Mouse (Mus musculus) liver, adult 2 months (tissue): ENCODE data around the gene Sfxn2. TPM values are rescaled to one million over a fixed set of nuclear protein-coding genes. Genes with fewer than 3 reads are reported as not detected.

Experiments
- DNase-seq: peaks from one replicate; pipeline ENCODE4 v3.0.0-alpha.2; 2011; ENCODE audit warnings: low read depth, low spot score; ENCODE audit errors: extremely low read depth
- H3K27ac ChIP-seq: fragments of 200-500 bp; replicated peaks from 2 replicates; pipeline ENCODE4 v1.5.1; 2012; ENCODE audit warnings: low read depth, mild to moderate bottlenecking, control low read depth, inconsistent platforms, low read length; ENCODE audit not compliant: insufficient read depth
- H3K27me3 ChIP-seq: fragments of 200-500 bp; 2 replicates; pipeline ENCODE4 v1.6.1; 2012; ENCODE audit warnings: mild to moderate bottlenecking, moderate library complexity, low read length, inconsistent platforms; ENCODE audit not compliant: control insufficient read depth, insufficient read depth
- H3K36me3 ChIP-seq: fragments of 200-500 bp; 2 replicates; pipeline ENCODE4 v1.6.1; 2012; ENCODE audit warnings: low read length, inconsistent platforms; ENCODE audit not compliant: control insufficient read depth, insufficient read depth
- H3K4me1 ChIP-seq: fragments of 200-500 bp; 2 replicates; pipeline ENCODE4 v1.6.1; 2011; ENCODE audit warnings: low read length; ENCODE audit not compliant: control insufficient read depth, insufficient read depth
- H3K4me3 ChIP-seq: fragments of 200-500 bp; 2 replicates; pipeline ENCODE4 v1.5.1; 2011; ENCODE audit warnings: low read depth, mild to moderate bottlenecking, control low read depth, low read length, moderate library complexity; ENCODE audit not compliant: insufficient read depth
- H3K79me2 ChIP-seq: fragments of 200-500 bp; 2 replicates; pipeline ENCODE4 v1.6.1; 2012; ENCODE audit warnings: inconsistent platforms, mild to moderate bottlenecking, low read length, moderate library complexity; ENCODE audit not compliant: control insufficient read depth, insufficient read depth
- H3K9ac ChIP-seq: fragments of 200-500 bp; 2 replicates; pipeline ENCODE4 v1.6.1; 2012; ENCODE audit warnings: low read depth, mild to moderate bottlenecking, control low read depth, inconsistent platforms, low read length
- CTCF ChIP-seq: fragments of 200-500 bp; IDR thresholded peaks from 2 replicates; pipeline ENCODE4 v1.5.1; 2011; ENCODE audit warnings: low read depth, low read length, control low read depth
- POLR2A ChIP-seq: fragments of 200-500 bp; IDR thresholded peaks from 2 replicates; pipeline ENCODE4 v1.6.1; 2011; ENCODE audit warnings: low read length, control low read depth; ENCODE audit not compliant: insufficient read depth; ENCODE audit errors: extremely low read depth
- WGBS: fragments of 180-500 bp; shearing (Covaris S2); methylation state at CpG from one replicate; pipeline ENCODE4 v1.1.7; 2018; 5-methylcytosine and 5-hydroxymethylcytosine counted together
- polyA plus RNA-seq: library from polyadenylated mRNA; depleted of rRNA; stranded (reverse); fragments of >200 nt; gene quantifications from 2 replicates; pipeline ENCODE4 v1.2.3, GENCODE M21; 2012
- total RNA-seq: library from RNA; depleted of rRNA; stranded (reverse); fragments of >200 nt; gene quantifications from 2 replicates; pipeline ENCODE4 v1.2.3, GENCODE M21; 2014

Sfxn2 gene
- total and polyA plus RNA-seq, 2 experiments, result 15.1 to 33.8 TPM

- Histone ChIP-seq H3K4me3 (no peak overlapping the region), H3K27me3 (no peaks in the 10 kb centered on the region), H3K36me3 (peaks cover 5% of the 10 kb centered on the region; the same call in 1 of the 2 replicates), H3K9ac (no peak overlapping the region), H3K79me2 (peaks cover 59% of the 10 kb centered on the region), H3K4me1 (peaks cover 41% of the 10 kb centered on the region), H3K27ac (no peak overlapping the region; the same call in 1 of the 2 replicates)
- TF ChIP-seq POLR2A (no peak), CTCF (no peak)
- DNase-seq, result no peak
- 46% methylated on average over 6 of the region's 6 CpGs for WGBS
These were observed 46.4 kb downstream of the Sfxn2 start for GRCm38 (mm10) chr19:46619518-46619917.

- peaks cover 61% of the 10 kb centered on the region for H3K79me2 ChIP-seq
- H3K4me3 ChIP-seq, result no peak overlapping the region
- H3K4me1 ChIP-seq, result peaks cover 45% of the 10 kb centered on the region
- H3K9ac ChIP-seq, result no peak overlapping the region
- DNase-seq, result no peak
- H3K36me3 ChIP-seq, result peaks cover 3% of the 10 kb centered on the region; the same call in 1 of the 2 replicates
- no peak overlapping the region for H3K27ac ChIP-seq
- no peaks in the 10 kb centered on the region for H3K27me3 ChIP-seq
- TF ChIP-seq POLR2A (no peak), CTCF (no peak)
- WGBS, result 69% methylated on average over 14 of the region's 14 CpGs
These were observed 47.0 kb downstream of the Sfxn2 start for GRCm38 (mm10) chr19:46620016-46620808.

GRCm38 (mm10) chr19:46621236-46622183 lies 48.3 kb downstream of the Sfxn2 start:
- no peak overlapping the region for H3K27ac ChIP-seq
- WGBS, result 55% methylated on average over 19 of the region's 19 CpGs
- H3K9ac ChIP-seq, result no peak overlapping the region
- peak; percentile 68 for DNase-seq
- H3K36me3 ChIP-seq, result peaks cover 3% of the 10 kb centered on the region; the same call in 1 of the 2 replicates
- H3K4me1 ChIP-seq, result peaks cover 49% of the 10 kb centered on the region
- peaks cover 56% of the 10 kb centered on the region for H3K79me2 ChIP-seq
- no peaks in the 10 kb centered on the region for H3K27me3 ChIP-seq
- no peak for TF ChIP-seq POLR2A
- no peak for TF ChIP-seq CTCF
- no peak overlapping the region for H3K4me3 ChIP-seq

- peaks cover 54% of the 10 kb centered on the region for H3K4me1 ChIP-seq
- no peak for TF ChIP-seq POLR2A
- TF ChIP-seq CTCF, result no peak
- DNase-seq, result no peak
- H3K4me3 ChIP-seq, result no peak overlapping the region
- 53% methylated on average over 12 of the region's 12 CpGs for WGBS
- H3K27me3 ChIP-seq, result no peaks in the 10 kb centered on the region
- peak overlapping the region; percentile 32; the same call in 1 of the 2 replicates for H3K9ac ChIP-seq
- H3K79me2 ChIP-seq, result peaks cover 51% of the 10 kb centered on the region; the same call in 1 of the 2 replicates
- peaks cover under 1% of the 10 kb centered on the region; the same call in 1 of the 2 replicates for H3K36me3 ChIP-seq
- 0 out of 2 replicates have a peak overlapping the region, but pooled peaks have one; percentile 16 for H3K27ac ChIP-seq
These were observed 49.6 kb downstream of the Sfxn2 start for GRCm38 (mm10) chr19:46622659-46623193.

GRCm38 (mm10) chr19:46623194-46623667 lies 50.1 kb downstream of the Sfxn2 start:
- H3K9ac ChIP-seq, result peak overlapping the region; percentile 32; the same call in 1 of the 2 replicates
- DNase-seq, result no peak
- H3K27me3 ChIP-seq, result no peaks in the 10 kb centered on the region
- 29% methylated on average over 16 of the region's 16 CpGs for WGBS
- peaks cover 54% of the 10 kb centered on the region for H3K4me1 ChIP-seq
- peaks cover 46% of the 10 kb centered on the region; the same call in 1 of the 2 replicates for H3K79me2 ChIP-seq
- H3K4me3 ChIP-seq, result 0 out of 2 replicates have a peak overlapping the region, but pooled peaks have one; percentile 3
- peak overlapping the region; percentile 16 for H3K27ac ChIP-seq
- H3K36me3 ChIP-seq, result no peaks in the 10 kb centered on the region
- no peak for TF ChIP-seq POLR2A
- no peak for TF ChIP-seq CTCF
